Mouse (Mus musculus) MEL (cell line): ENCODE results near the gene Eif4a2.
"Not testable (repeated sequence)": the region's sequence is repeated elsewhere in the genome, so short reads cannot be mapped to it uniquely, and the experiment has no call there.

ENCODE experiments used
- BHLHE40 ChIP-seq: IDR thresholded peaks from 2 replicates; pipeline ENCODE4 v1.6.1; 2012; ENCODE audit warnings: low read depth, mild to moderate bottlenecking, inconsistent platforms, low read length, improper control_type of control experiment, borderline replicate concordance
- CHD1 ChIP-seq: IDR thresholded peaks from 2 replicates; pipeline ENCODE4 v1.6.1; 2012; ENCODE audit warnings: low read depth, mild to moderate bottlenecking, inconsistent platforms, low read length, improper control_type of control experiment
- CTCF ChIP-seq, 3 experiments: IDR thresholded peaks in 2 of 3; conservative IDR thresholded peaks in 1 of 3; 2 replicates each; pipeline ENCODE4 v1.5.1; 2011 to 2012; ENCODE audit warnings: low read length in 3 of 3, low read depth in 2 of 3, mild to moderate bottlenecking in 2 of 3, improper control_type of control experiment in 1 of 3, inconsistent platforms in 1 of 3, mixed read lengths in 1 of 3, moderate library complexity in 1 of 3; ENCODE audit not compliant: control insufficient read depth in 1 of 3, insufficient read depth in 1 of 3, poor library complexity in 1 of 3, severe bottlenecking in 1 of 3
- EP300 ChIP-seq, 2 experiments: IDR thresholded peaks; 2 replicates each; pipeline ENCODE4 v1.6.1; 2011; ENCODE audit warnings: improper control_type of control experiment in 2 of 2, low read length in 2 of 2, low read depth in 1 of 2, mild to moderate bottlenecking in 1 of 2
- ETS1 ChIP-seq: IDR thresholded peaks from 2 replicates; pipeline ENCODE4 v1.6.1; 2012; ENCODE audit warnings: low read depth, mild to moderate bottlenecking, inconsistent platforms, low read length, improper control_type of control experiment, moderate library complexity
- KAT2A ChIP-seq: conservative IDR thresholded peaks from 2 replicates; pipeline ENCODE4 v1.6.1; 2012; ENCODE audit warnings: low read depth, low read length, improper control_type of control experiment, inconsistent platforms
- MAX ChIP-seq: IDR thresholded peaks from 2 replicates; pipeline ENCODE4 v1.6.1; 2011; ENCODE audit warnings: low read length, improper control_type of control experiment
- MEF2A ChIP-seq: IDR thresholded peaks from 2 replicates; pipeline ENCODE4 v1.6.1; 2014; ENCODE audit warnings: low read depth, mild to moderate bottlenecking, inconsistent platforms, low read length, improper control_type of control experiment; ENCODE audit not compliant: poor library complexity, insufficient replicate concordance, severe bottlenecking; ENCODE audit errors: extremely low read depth
- POLR2A ChIP-seq, 2 experiments: IDR thresholded peaks; 2 replicates each; pipeline ENCODE4 v1.6.1; 2011 to 2012; ENCODE audit warnings: low read length in 2 of 2, mild to moderate bottlenecking in 2 of 2, control low read depth in 1 of 2, improper control_type of control experiment in 1 of 2, low read depth in 1 of 2, moderate library complexity in 1 of 2; ENCODE audit not compliant: control insufficient read depth in 1 of 2, insufficient read depth in 1 of 2, poor library complexity in 1 of 2
- SMC3 ChIP-seq: IDR thresholded peaks from 2 replicates; pipeline ENCODE4 v1.6.1; 2011; ENCODE audit warnings: low read depth, low read length, improper control_type of control experiment
- TAL1 ChIP-seq: IDR thresholded peaks from 2 replicates; pipeline ENCODE4 v1.6.1; 2012; ENCODE audit warnings: mild to moderate bottlenecking, inconsistent platforms, low read length, moderate library complexity, mixed read lengths
- ZMIZ1 ChIP-seq: IDR thresholded peaks from 2 replicates; pipeline ENCODE4 v1.6.1; 2012; ENCODE audit warnings: low read depth, mild to moderate bottlenecking, inconsistent platforms, low read length, improper control_type of control experiment, moderate library complexity

DNA sequence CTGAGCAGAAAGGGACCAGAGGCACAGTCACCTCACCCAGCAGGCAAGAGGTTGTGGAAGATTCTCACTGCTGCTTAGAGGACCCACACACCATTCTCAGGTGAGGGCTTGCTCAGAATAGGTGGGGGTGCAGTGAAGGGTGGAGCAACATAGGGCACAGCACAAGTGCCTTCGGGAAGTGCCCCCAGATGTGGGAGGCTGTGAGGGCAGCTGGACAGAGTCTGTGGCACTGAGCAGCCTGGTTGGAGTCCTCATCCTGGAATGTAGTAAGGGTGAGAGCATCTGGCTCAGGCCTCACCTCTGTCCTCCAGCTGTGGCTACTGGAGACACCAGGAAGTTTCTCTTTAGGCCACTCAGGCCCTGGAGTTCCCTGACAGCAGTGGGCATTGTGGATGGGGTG is 10.4 kb upstream of the Eif4a2 start:
- not testable (repeated sequence) for TF ChIP-seq KAT2A; CTCF (IDR thresholded peaks at IDR 0.05 in 2 of 3, conservative IDR thresholded peaks at IDR 0.05 in 1 of 3; ENCODE audit: control insufficient read depth in 1 of 3, insufficient read depth in 1 of 3, low read depth in 2 of 3, low read length in 3 of 3, poor library complexity in 1 of 3, severe bottlenecking in 1 of 3); POLR2A (IDR thresholded peaks at IDR 0.05; ENCODE audit: control insufficient read depth in 1 of 2, insufficient read depth in 1 of 2, low read depth in 1 of 2, low read length in 2 of 2, poor library complexity in 1 of 2); CHD1; BHLHE40; MEF2A; MAX; ZMIZ1; EP300 (IDR thresholded peaks at IDR 0.05; ENCODE audit: low read depth in 1 of 2, low read length in 2 of 2); SMC3; TAL1; ETS1
